Mouse (Mus musculus): ENCODE results near the gene Cd300lg. TPM values are rescaled to one million over a fixed set of nuclear protein-coding genes. Genes with fewer than 3 reads are reported as not detected.
A peak's percentile ranks its signal among the peaks of the same experiment; 100 is the strongest.

Gene Cd300lg
- total and polyA plus RNA-seq, 2 experiments from 2014 or later = 0.05 to 0.40 TPM

GRCm38 (mm10) chr11:102061236-102061940 lies 20.1 kb downstream of the Cd300lg start:
- ATAC-seq = peak; percentile 81
- H3K4me2 ChIP-seq (ENCODE audit: low read depth, low read length) = peak overlapping the region; percentile 72
- peaks cover 14% of the 10 kb centered on the region; the same call in 1 of the 2 replicates for H3K36me3 ChIP-seq (ENCODE audit: insufficient read depth, low read length)
- H3K4me1 ChIP-seq (ENCODE audit: insufficient read depth, low read length) = no peaks in the 10 kb centered on the region
- no peaks in the 10 kb centered on the region for H3K9me3 ChIP-seq (ENCODE audit: low read length)
- H3K27ac ChIP-seq = no peak overlapping the region
- H3K9ac ChIP-seq (replicated peaks; ENCODE audit: low read length) = peak overlapping the region; percentile 33; the same call in 1 of the 2 replicates
- TF ChIP-seq CTCF (IDR thresholded peaks at IDR 0.05; ENCODE audit: low read depth) = peak; percentile 97
- no peaks in the 10 kb centered on the region for H3K27me3 ChIP-seq (ENCODE audit: insufficient read depth, low read length)
- WGBS = 5% methylated on average over 23 of the region's 23 CpGs
- peak overlapping the region; percentile 35 for H3K4me3 ChIP-seq (ENCODE audit: low read length)
- DNase-seq (ENCODE audit: low spot score) = peak; percentile 85

GRCm38 (mm10) chr11:102061941-102062473 lies 20.7 kb downstream of the Cd300lg start:
- no peak for TF ChIP-seq CTCF (IDR thresholded peaks at IDR 0.05; ENCODE audit: low read depth)
- WGBS = 34% methylated on average over 16 of the region's 16 CpGs
- Histone ChIP-seq H3K9me3 (ENCODE audit: low read length) (no peaks in the 10 kb centered on the region), H3K9ac (replicated peaks; ENCODE audit: low read length) (no peak overlapping the region), H3K27ac (no peak overlapping the region), H3K4me1 (ENCODE audit: insufficient read depth, low read length) (no peaks in the 10 kb centered on the region), H3K27me3 (ENCODE audit: insufficient read depth, low read length) (no peaks in the 10 kb centered on the region), H3K4me2 (ENCODE audit: low read depth, low read length) (peak overlapping the region; percentile 72), H3K4me3 (ENCODE audit: low read length) (no peak overlapping the region), H3K36me3 (ENCODE audit: insufficient read depth, low read length) (peaks cover 14% of the 10 kb centered on the region; the same call in 1 of the 2 replicates)
- ATAC-seq (no peak), DNase-seq (ENCODE audit: low spot score) (no peak)

GRCm38 (mm10) chr11:102063076-102063475 lies 21.8 kb downstream of the Cd300lg start:
- no peak for DNase-seq (ENCODE audit: low spot score)
- Histone ChIP-seq H3K4me1 (ENCODE audit: insufficient read depth, low read length) (no peaks in the 10 kb centered on the region), H3K36me3 (ENCODE audit: insufficient read depth, low read length) (peaks cover 14% of the 10 kb centered on the region; the same call in 1 of the 2 replicates), H3K4me3 (ENCODE audit: low read length) (no peak overlapping the region), H3K27me3 (ENCODE audit: insufficient read depth, low read length) (no peaks in the 10 kb centered on the region), H3K4me2 (ENCODE audit: low read depth, low read length) (no peak overlapping the region), H3K9ac (replicated peaks; ENCODE audit: low read length) (no peak overlapping the region), H3K9me3 (ENCODE audit: low read length) (no peaks in the 10 kb centered on the region), H3K27ac (no peak overlapping the region)
- ATAC-seq = no peak
- 84% methylated on average over 13 of the region's 13 CpGs for WGBS
- no peak for TF ChIP-seq CTCF (IDR thresholded peaks at IDR 0.05; ENCODE audit: low read depth)

GRCm38 (mm10) chr11:102068969-102069368 lies 27.7 kb downstream of the Cd300lg start:
- Histone ChIP-seq H3K9ac (replicated peaks; ENCODE audit: low read length) (no peak overlapping the region), H3K4me1 (ENCODE audit: insufficient read depth, low read length) (no peaks in the 10 kb centered on the region), H3K27me3 (ENCODE audit: insufficient read depth, low read length) (no peaks in the 10 kb centered on the region), H3K9me3 (ENCODE audit: low read length) (no peaks in the 10 kb centered on the region), H3K36me3 (ENCODE audit: insufficient read depth, low read length) (0 out of 2 replicates have a peak, but pooled peaks cover 4% of the 10 kb centered on the region), H3K4me2 (ENCODE audit: low read depth, low read length) (no peak overlapping the region), H3K4me3 (ENCODE audit: low read length) (no peak overlapping the region), H3K27ac (no peak overlapping the region)
- TF ChIP-seq CTCF (IDR thresholded peaks at IDR 0.05; ENCODE audit: low read depth) = peak; percentile 63
- 48% methylated on average over 2 of the region's 2 CpGs for WGBS
- DNase-seq (ENCODE audit: low spot score) (peak; percentile 43), ATAC-seq (no peak)

- 43% methylated on average over 11 of the region's 11 CpGs for WGBS
- peak; percentile 16 for DNase-seq (ENCODE audit: low spot score)
- no peak for TF ChIP-seq CTCF (IDR thresholded peaks at IDR 0.05; ENCODE audit: low read depth)
- H3K27ac ChIP-seq = no peak overlapping the region
- no peak overlapping the region for H3K4me2 ChIP-seq (ENCODE audit: low read depth, low read length)
- no peaks in the 10 kb centered on the region for H3K4me1 ChIP-seq (ENCODE audit: insufficient read depth, low read length)
- no peak overlapping the region for H3K9ac ChIP-seq (replicated peaks; ENCODE audit: low read length)
- H3K27me3 ChIP-seq (ENCODE audit: insufficient read depth, low read length) = no peaks in the 10 kb centered on the region
- no peak for ATAC-seq
- H3K36me3 ChIP-seq (ENCODE audit: insufficient read depth, low read length) = no peaks in the 10 kb centered on the region
- H3K4me3 ChIP-seq (ENCODE audit: low read length) = no peak overlapping the region
- H3K9me3 ChIP-seq (ENCODE audit: low read length) = no peaks in the 10 kb centered on the region
These were observed 28.3 kb downstream of the Cd300lg start for GRCm38 (mm10) chr11:102069633-102070032.

- H3K4me2 ChIP-seq (ENCODE audit: low read depth, low read length) = peak overlapping the region; percentile 11; the same call in 1 of the 2 replicates
- no peak overlapping the region for H3K4me3 ChIP-seq (ENCODE audit: low read length)
- ATAC-seq (no peak), DNase-seq (ENCODE audit: low spot score) (peak; percentile 16)
- TF ChIP-seq CTCF (IDR thresholded peaks at IDR 0.05; ENCODE audit: low read depth) = no peak
- WGBS = 7% methylated on average over 13 of the region's 13 CpGs
- H3K9ac ChIP-seq (replicated peaks; ENCODE audit: low read length) = no peak overlapping the region
- H3K27me3 ChIP-seq (ENCODE audit: insufficient read depth, low read length) = no peaks in the 10 kb centered on the region
- no peak overlapping the region for H3K27ac ChIP-seq
- H3K4me1 ChIP-seq (ENCODE audit: insufficient read depth, low read length) = no peaks in the 10 kb centered on the region
- H3K9me3 ChIP-seq (ENCODE audit: low read length) = no peaks in the 10 kb centered on the region
- H3K36me3 ChIP-seq (ENCODE audit: insufficient read depth, low read length) = no peaks in the 10 kb centered on the region
These were observed 29.1 kb downstream of the Cd300lg start for GRCm38 (mm10) chr11:102070426-102070825.

- no peak for ATAC-seq
- no peaks in the 10 kb centered on the region for H3K4me1 ChIP-seq (ENCODE audit: insufficient read depth, low read length)
- DNase-seq (ENCODE audit: low spot score) = no peak
- H3K9ac ChIP-seq (replicated peaks; ENCODE audit: low read length) = no peak overlapping the region
- H3K27me3 ChIP-seq (ENCODE audit: insufficient read depth, low read length) = no peaks in the 10 kb centered on the region
- peaks cover 6% of the 10 kb centered on the region; the same call in 1 of the 2 replicates for H3K36me3 ChIP-seq (ENCODE audit: insufficient read depth, low read length)
- no peak overlapping the region for H3K4me3 ChIP-seq (ENCODE audit: low read length)
- H3K9me3 ChIP-seq (ENCODE audit: low read length) = no peaks in the 10 kb centered on the region
- H3K27ac ChIP-seq = no peak overlapping the region
- no peak overlapping the region for H3K4me2 ChIP-seq (ENCODE audit: low read depth, low read length)
- no peak for TF ChIP-seq CTCF (IDR thresholded peaks at IDR 0.05; ENCODE audit: low read depth)
- WGBS = 80% methylated on average over 5 of the region's 5 CpGs
These were observed 31.4 kb downstream of the Cd300lg start for GRCm38 (mm10) chr11:102072729-102073128.

Data from hindbrain, postnatal 0 days (tissue).